Mouse (Mus musculus) neutrophil, adult 5-6 weeks (primary cell): ENCODE results near the gene Mpeg1. TPM values are rescaled to one million over a fixed set of nuclear protein-coding genes. Genes with fewer than 3 reads are reported as not detected.

Experiments used
- ATAC-seq: fragments of 151-379, 151-347 bp; 2 replicates; pipeline ENCODE4 v1.8.0; 2017; ENCODE audit warnings: mild to moderate bottlenecking, moderate TSS enrichment; ENCODE audit not compliant: insufficient number of reproducible peaks, poor library complexity, low FRiP score, severe bottlenecking; ENCODE audit errors: extremely low read depth
- total RNA-seq: library from RNA; stranded (forward); fragments of 200-1000 nt; gene quantifications from 2 replicates; pipeline ENCODE4 v1.2.3, GENCODE M21; 2017

The Mpeg1 gene
- total RNA-seq, result 276 and 282 TPM in 2 replicates

GRCm38 (mm10) chr19:12460282-12461249 lies at the start of gene Mpeg1:
Mpeg1 (plus strand) TSS chr19:12460779.
- ATAC-seq, result peak; percentile 7; the same call in 1 of the 2 replicates

- no peak for ATAC-seq
Observed at GRCm38 (mm10) chr19:12413737-12414136, 46.8 kb upstream of the Mpeg1 start.

GRCm38 (mm10) chr19:12417361-12417760 lies 43.2 kb upstream of the Mpeg1 start, which contains the start of gene Olfr1441:
Olfr1441 (plus strand) TSS chr19:12417433.
- ATAC-seq, result no peak

- ATAC-seq, result no peak
Observed at GRCm38 (mm10) chr19:12418312-12418711, 42.3 kb upstream of the Mpeg1 start.

GRCm38 (mm10) chr19:12420555-12420954 lies 40.0 kb upstream of the Mpeg1 start:
- no peak for ATAC-seq

- no peak for ATAC-seq
Observed at GRCm38 (mm10) chr19:12421680-12422079, 38.9 kb upstream of the Mpeg1 start.

- peak; percentile 73 for ATAC-seq
Observed at GRCm38 (mm10) chr19:12427101-12427500, 33.5 kb upstream of the Mpeg1 start.

GRCm38 (mm10) chr19:12427605-12428004 lies 33.0 kb upstream of the Mpeg1 start, which contains the start of gene Pfpl:
Pfpl (plus strand) TSS chr19:12427905.
- ATAC-seq, result no peak

GRCm38 (mm10) chr19:12433033-12433432 lies 27.5 kb upstream of the Mpeg1 start:
- ATAC-seq, result peak; percentile 87

- peak; percentile 49 for ATAC-seq
Observed at GRCm38 (mm10) chr19:12435011-12435416, 25.6 kb upstream of the Mpeg1 start.

- ATAC-seq, result no peak
Observed at GRCm38 (mm10) chr19:12435750-12436524, 24.6 kb upstream of the Mpeg1 start.

GRCm38 (mm10) chr19:12439581-12439980 lies 21.0 kb upstream of the Mpeg1 start:
- ATAC-seq, result no peak

- peak; percentile 54; the same call in 1 of the 2 replicates for ATAC-seq
Observed at GRCm38 (mm10) chr19:12440103-12440725, 20.4 kb upstream of the Mpeg1 start.

GRCm38 (mm10) chr19:12442560-12442959 lies 18.0 kb upstream of the Mpeg1 start:
- peak; percentile 9; the same call in 1 of the 2 replicates for ATAC-seq

GRCm38 (mm10) chr19:12445014-12445413 lies 15.6 kb upstream of the Mpeg1 start:
- peak; percentile 63; the same call in 1 of the 2 replicates for ATAC-seq

- ATAC-seq, result peak; percentile 86
Observed at GRCm38 (mm10) chr19:12457401-12458066, 3.0 kb upstream of the Mpeg1 start.

- no peak for ATAC-seq
Observed at GRCm38 (mm10) chr19:12459516-12459915, 1.1 kb upstream of the Mpeg1 start.

- no peak for ATAC-seq
Observed at GRCm38 (mm10) chr19:12462851-12463721, 2.5 kb downstream of the Mpeg1 start.
